Mouse (Mus musculus) cerebellum, postnatal 4 days (tissue): ENCODE measurements around the gene Rbfox1.

Experiments used
- DNase-seq, 2 experiments: peaks; one replicate each; pipeline ENCODE4 v3.0.0; 2022; ENCODE audit warnings: low spot score in 2 of 2, mixed read lengths in 1 of 2

The Rbfox1 gene

DNA sequence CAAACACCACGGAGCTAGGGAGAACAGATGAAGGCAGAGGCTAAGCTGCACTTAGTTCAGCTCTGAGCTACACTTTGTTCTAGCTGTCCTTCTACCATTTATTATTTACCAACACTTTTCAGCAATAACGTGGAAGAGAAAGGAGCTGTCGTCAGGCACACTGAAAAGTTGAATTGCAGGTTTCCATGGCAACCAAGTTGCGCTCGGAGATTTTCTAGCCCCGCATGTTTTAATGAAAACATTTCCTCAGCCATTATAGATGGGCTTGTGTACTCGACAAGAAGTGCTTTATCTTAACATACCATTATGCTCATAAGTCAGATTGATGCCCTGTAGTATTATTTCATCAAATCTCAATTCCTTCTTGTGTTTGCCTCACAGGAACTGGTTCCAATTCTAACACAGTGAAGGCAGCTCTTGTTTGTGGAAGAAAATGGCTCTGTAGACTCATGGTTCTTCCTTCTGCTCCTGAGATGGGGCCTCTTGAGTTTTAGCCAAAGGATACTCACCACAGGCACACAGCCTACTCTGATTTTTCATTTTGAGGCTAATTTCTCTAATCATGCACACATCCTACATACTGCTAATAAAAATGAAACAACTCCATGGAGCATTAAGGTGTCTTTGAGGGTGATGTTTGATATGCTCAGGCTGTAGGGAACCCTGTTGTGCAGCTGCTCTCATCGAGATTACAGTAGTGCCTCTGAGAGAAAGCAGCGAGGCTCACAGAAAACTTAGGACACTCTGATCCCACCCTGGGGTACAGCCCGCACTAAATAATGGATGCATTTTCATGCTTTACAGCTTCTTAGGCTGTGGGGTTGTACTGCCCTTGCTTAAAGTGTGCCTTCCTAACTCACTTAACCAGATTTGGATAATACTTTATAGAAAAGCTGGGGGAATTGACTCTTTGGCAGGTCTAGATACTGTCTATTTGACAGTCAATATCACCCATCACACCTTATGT lies 107.2 kb downstream of the Rbfox1 start:
- DNase-seq: no peak

DNA sequence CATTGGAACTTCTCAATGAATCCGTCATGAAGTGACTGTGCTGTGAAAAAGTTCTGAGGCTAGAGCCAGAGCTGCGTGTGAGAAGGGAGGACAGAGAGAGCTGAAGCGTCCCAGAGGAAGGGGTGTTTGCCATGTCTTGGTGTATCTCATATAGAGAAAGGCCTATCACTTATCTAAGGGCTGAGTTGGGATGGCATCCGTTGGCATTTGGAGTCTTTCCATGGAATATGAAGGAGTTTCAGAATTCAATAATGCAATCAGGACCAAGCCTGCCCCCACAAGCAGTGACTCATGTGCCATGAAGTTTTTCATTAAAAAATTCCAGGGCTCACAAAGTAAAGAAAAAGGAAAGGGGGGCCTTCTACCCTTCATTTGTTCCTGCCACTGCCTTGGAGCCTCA lies 112.0 kb downstream of the Rbfox1 start:
- DNase-seq: no peak

DNA sequence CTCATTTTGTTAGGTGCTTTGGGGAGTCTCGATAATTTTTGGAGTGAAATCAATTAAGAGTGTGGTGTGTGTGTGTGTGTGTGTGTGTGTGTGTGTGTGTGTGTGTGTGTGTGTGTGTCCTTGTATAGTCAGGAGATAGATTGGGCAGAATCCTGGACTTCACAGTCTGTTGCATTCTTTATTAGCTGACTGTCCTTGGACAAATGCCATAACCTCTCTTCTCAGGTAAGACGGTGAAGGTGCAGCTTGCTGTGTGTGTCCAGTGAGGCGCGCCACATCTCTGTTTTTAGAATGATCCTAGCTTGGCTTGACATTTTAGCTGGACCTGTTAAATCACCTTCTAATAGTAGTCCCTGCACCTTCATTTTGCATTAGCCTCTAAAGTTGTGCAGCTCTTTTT lies 112.5 kb downstream of the Rbfox1 start:
- no peak for DNase-seq

DNA sequence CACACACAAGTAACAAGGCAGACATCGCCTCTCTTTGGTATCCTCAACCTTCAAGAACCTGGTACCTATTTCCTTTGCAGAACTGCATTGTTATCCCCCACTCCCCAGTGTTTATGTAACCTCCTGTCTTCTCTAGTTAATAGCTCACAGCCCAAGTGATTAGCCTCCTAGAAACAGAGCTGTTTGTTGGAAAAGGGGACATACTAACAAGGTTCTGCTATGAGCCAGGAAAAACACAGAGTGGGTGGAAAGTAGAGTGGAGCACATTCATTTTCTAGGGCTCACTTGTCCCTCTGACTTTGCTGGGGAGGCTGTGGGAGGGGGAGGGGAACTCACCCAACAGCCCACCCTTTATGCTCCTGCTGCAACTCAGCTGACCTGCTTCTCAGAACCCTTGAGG lies 114.9 kb downstream of the Rbfox1 start:
- no peak for DNase-seq

DNA sequence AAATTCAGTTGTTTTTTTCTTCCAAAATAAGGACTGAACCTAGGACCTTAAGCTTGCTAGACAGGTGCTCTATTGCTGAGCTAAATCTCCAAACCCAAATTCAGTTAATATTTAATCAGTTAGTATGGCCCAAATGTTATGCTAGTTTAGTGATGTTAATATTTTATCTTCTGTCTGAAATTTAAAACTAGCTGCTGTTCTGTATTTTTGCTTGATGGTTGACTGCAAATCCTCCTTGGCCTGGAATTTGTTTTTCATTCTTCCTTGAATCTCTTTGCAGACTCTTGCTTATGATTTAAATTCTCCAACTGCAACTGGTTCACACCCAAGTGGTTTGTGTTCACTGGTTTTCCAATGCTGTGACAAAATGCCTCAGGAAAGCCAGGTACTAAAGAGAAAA lies 121.8 kb downstream of the Rbfox1 start:
- DNase-seq: no peak

DNA sequence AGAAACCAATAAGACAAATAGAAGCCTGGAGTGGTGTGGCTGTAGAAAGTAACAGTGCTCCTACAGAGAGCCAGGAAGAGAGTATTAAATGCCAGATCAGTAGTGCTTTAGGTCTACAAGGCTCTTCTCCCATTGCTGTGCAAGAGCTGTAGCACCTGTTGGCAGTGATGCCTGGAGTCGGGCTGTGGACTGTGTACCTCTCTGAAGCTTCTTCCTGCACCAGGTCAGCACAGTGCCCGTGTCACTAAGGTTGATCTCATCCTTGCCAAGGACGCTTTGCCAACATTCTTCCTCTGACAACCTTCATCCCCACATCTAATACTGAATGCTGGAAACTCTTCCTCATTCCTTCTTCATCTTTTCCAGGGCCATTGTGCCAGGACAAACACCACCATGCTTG lies 127.7 kb downstream of the Rbfox1 start:
- no peak for DNase-seq

DNA sequence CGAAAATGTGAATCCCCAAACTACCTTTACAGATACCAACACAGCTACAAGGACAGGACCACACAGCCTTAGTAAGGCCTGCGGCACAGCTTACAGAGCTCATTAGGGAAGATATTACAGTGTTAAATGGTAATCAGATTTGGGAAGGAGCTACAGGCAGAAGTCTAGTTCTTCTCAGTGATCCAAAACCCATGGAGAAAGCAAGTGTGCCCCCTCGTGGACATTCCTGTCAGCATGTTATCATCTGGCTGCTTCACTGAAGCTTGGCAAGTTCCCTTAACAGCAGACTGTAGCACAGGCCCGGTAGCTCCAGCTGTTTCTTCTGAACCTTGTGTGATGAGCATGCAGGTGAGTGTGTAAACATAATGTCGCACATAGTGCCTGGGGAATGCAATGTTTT lies 133.5 kb downstream of the Rbfox1 start:
- DNase-seq: peak; percentile 72 to 87

DNA sequence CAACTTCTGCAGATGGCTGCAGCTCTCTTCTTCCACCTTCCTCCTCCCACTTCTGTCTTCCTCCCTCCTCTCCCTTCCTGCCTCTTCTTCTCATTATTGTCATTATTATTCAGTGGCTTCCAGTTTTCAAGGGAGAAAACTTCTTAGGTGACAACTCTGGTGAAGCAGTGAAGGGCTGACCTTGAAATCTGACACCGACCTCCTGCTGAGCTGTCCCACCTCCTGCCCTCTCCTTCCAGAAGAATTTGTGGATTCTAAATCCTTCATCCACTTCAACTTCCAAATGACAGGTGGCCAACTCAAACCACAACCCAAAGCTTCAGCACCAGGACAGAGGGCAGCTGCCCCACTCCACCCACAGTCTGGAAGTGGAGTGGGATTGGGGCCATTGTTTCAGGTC lies 134.2 kb downstream of the Rbfox1 start:
- DNase-seq: no peak

DNA sequence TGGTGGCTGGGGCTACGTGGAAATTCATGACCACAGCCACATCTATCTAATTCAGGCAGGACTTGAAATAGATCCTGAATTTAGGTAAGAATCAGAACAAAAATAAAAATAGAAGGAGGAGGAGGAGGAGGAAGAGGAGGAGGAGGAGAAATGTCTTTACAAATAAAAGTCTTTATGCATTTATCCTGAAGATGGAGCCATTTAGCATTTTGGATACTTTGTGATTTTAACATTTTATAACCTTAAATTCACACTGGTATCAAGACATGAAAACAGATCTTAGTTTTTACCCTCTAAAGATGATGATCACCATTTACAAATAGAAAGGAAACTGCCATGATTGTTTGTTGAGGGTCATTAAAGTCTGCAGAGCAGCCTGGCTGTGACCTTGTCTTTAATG lies 146.1 kb downstream of the Rbfox1 start:
- DNase-seq: no peak

DNA sequence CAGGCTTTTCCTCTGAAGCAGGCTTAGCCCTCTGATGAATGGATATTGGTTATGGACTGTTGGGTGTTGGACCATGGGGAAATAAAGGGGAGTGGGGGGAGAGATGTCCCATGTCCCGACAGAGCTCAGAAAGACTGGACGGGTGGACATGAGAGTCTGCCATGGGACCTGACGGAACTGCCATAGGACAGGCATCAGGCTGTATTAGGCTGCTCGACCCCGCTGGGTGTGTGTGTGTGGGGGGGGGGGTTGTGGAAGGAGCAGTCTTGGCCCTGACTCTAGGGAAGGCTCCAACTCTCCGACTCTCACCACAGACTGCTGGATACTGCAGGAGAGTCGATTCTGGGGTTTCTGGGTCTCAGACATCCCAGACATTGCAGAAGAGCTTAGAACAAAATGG lies 147.4 kb downstream of the Rbfox1 start:
- no peak for DNase-seq

DNA sequence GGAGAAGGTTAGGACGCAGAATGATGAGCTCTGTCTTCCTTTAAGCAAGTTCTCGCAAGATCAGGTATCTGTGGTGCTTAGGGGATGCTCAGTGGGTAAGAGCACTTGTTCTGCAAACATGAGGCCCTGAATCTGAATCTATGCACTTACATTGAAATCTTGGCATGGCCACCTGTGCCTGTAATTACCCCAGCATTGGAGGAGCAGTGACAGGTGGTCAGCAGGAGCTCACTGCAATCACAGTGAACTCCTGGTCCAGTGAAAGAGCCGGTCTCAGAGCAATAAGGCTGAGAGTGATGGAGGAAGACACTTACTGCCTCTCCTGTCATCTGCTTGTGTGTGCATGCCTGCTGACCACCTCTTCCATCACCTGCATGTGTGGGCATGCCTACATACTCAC lies 149.7 kb downstream of the Rbfox1 start:
- no peak for DNase-seq

DNA sequence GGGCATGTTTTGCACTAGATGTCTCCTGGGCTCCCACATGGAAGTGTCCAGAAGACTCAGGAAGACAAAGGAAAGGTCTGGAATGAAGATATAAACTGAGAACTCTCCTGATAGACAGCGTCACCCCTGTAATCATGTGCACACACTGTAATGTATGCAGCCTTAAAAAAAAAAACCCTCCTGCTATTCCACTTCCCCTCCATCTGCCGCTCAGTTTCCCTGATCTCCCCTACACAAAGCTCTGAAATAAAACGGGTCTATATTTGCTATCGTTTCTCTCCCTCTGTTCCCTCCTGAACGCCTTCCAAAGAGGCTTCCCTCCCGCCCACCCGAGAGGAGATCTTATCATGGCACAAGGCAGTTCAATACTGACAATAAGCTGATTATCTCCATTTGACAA lies 151.9 kb downstream of the Rbfox1 start:
- DNase-seq: no peak

DNA sequence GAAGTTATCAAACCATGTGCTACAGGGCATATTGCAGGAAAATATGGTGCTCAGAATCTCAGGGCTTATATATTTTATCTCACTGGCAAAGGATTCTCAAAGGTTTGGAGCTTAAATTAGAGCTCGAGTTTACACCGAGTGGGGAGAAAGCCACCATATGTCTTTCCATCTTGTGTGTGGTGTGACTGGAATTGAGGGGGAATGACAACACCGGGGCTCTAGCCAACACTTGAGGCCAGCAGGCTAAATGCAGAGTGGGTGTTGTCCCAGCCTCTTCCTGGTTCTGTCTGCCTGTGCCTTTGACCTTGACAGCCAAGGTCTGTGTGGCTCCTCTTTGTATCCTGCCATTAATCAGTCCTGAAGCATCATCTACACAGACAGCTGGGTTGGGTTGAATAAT lies 157.6 kb downstream of the Rbfox1 start:
- no peak for DNase-seq

DNA sequence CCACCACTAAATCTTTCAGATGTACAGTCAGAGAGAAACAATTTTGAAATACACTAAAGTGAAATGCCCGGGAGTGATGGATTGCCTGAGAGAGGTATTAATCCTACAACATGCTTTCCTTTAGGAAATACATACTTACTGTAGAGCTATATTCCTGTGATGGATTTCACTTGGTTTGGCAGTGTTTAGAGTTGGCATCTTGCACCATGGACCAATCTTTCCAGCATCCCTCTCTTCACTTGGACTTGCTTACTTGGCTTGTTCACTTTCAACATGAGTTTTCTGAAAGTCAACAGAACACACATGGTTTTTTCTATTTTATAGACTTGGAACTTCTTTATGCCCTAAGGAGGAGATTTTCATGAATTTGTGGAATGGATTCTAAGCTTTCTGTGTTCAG lies 163.4 kb downstream of the Rbfox1 start:
- no peak for DNase-seq

DNA sequence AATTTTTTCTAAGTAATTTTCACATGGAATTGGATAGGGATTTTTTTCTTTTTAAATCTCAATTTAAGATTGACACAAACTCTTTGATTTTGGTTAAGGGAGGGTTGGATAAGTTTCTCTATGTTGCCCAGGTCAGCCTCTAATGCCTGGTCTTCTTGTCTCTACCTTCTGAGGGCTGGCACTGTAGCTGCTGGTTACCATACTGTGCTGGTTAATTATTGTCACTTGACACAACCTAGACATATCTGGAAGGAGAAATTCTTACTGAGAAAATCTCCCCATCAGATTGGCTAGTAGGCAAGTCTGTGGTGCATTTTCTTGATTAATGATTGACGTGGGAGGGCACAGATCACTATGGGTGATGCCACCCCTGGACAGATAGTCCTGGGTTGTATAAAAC lies 177.3 kb downstream of the Rbfox1 start:
- no peak for DNase-seq

DNA sequence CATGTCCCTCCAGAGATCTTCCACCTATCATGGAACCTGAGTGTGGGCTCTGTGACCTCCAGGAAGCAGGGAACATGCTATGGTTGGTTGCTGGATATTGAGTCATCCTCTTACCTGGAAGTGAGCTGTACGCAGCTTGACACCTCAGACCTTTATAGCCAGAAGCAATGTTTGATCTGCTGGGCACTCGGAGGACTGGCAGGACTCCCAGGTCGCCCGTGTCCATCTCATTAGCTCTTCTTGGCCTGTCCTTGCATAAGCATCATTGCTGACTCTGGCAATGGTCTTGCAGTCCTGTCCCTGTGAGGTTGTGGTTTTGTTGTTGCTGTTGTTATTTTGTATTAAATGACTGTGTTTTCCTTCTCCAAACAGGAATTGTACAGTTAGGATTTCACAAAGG lies 180.3 kb downstream of the Rbfox1 start:
- DNase-seq: no peak

DNA sequence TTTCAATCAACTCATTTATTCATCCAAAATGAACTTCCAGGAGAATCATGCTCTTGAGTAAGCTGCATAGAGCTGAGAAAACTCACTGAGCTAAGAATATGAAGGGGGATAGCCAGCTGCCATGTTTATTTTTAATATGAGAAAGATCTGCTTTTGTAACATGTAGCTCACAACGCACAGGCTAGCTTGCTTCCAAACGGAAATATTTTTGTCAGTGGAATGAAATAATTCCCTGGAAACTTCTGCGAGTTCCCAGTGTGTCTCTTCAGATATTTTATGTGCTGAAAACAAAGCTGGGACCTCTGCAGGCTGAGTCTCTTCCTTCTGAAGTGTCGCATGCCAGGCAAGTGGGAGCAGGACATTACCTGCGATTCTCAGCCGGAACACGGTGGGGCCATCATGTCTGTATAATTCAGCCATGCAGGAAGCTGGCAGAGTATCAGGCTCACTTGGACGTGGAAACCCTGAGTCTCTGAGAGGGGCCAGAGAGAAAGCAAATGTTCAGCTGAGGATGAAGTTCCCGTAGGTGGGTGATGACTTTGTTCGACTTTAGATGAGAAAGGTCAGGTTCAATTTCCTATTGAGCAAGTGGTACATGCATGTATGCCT lies 190.4 kb downstream of the Rbfox1 start:
- no peak for DNase-seq

DNA sequence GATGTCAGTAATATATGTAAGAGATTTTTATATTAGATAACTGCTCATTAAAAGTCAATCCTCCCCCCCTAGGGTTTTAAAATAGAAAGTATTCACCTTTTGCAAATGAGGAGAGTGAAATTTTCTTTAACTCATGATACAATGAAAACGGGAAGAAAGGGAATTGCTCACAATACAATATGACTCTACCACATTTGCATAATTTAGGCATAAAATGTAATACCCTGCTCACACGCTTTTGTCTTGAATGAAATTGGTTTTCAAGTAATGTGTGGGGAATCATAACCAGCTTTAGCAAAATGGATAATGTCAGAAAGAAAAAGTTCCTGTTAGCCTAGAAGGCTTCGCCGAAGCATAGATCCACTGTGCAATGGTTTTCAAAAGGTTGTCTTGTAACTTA lies 193.9 kb downstream of the Rbfox1 start:
- no peak for DNase-seq

DNA sequence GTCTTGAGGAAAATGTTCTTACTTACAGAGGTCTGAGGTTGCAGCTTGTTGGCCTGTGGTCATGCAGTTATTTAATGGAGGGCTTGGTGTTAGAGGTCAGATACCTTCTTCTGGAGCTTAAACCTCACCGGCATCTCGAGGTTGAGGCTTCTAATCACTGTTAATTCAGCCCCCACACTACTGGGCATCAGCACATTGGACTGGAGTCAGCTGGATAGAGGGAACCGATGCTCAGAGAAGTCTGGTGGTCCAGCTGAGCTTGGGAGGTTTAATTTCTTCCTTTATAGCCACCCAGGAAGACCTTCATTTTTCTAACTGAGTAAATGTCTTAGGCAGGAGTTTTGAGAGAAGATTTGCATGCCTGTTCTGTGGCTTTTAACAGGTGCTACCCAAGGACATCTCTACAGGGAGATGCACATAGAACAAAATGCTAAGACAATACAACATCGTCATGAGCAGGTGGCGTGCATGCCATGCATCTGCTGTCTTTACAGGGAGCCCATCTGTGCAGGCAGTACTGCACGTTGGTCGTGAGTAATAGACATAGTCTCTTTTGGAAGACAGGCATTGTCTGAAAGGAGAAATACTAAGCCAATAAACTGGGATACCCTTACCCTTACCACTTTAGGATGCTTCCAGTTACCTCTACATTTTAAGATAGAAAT lies 199.7 kb downstream of the Rbfox1 start:
- DNase-seq: no peak

DNA sequence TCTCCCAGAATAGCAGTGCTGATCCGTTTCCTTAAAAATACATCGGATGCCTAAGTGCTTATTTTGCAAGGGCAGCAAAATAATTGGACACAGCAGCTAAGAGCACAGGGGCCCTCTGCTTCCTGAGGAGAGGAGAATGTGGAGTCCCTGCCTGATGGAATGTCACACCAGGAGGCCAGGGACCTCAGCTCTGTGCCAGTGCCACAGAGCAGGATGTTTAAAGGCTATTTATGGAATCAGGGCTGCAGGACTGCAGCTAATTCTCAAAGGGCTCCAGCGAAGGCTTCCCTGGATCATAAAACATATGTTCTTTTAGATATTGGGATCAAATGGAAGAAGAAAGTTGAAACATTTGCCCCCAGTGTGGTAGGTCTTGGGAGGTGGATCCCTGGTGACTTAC lies 201.0 kb downstream of the Rbfox1 start:
- no peak for DNase-seq

DNA sequence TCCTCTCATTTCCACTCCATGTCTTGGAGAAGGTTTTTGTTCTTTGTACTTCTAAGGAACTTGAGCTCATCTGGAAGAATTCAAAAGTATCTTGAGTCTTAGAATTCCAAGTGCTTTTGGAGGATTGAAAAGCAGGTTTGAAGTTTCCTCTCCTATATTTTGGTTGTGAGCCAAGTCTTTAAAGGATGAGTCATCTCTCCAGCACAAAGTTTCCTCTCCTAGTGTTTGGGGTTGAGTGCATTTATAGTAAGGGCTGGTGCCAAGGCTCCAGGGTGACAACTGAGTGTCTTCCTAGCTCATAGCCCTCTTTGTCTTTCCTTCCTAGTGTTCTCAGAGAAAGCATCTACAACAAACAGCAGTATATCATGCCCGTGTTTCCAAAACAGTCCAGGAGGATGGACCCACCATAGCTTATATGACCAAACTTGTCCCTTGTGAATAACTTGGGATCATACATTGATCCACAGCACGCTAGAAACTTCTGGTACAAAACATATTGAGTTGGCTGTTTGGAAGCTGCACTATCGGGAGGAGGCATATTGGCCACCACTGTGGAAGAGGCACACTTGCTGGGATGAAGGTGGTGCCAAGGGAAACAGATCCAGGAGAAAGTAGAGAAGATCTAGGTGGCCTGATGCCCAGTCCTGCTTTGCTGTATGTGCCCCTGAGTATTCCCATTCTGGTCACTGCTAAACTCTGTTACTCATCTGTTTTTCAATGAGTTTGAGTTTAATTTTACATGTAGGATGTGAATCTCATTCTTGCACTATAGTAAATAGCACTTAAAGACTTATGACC lies 206.4 kb downstream of the Rbfox1 start:
- DNase-seq: no peak
